Mouse (Mus musculus) forebrain, embryonic 12.5 days (tissue): ENCODE measurements around the gene Ldlrad3. TPM values are rescaled to one million over a fixed set of nuclear protein-coding genes. Genes with fewer than 3 reads are reported as not detected.
A peak's percentile ranks its signal among the peaks of the same experiment; 100 is the strongest.

ENCODE experiments used
- ATAC-seq: fragments of 200-750 bp; cut with Nextera tagmentation; 2 replicates; pipeline ENCODE4 v1.8.0; 2017; ENCODE audit warnings: moderate TSS enrichment; ENCODE audit not compliant: low FRiP score
- H3K27ac ChIP-seq: fragments of 300-500 bp; sonication (generic); 2 replicates; pipeline ENCODE4 v1.5.1; 2016; ENCODE audit warnings: mild to moderate bottlenecking
- H3K27me3 ChIP-seq: fragments of 300-500 bp; sonication (generic); 2 replicates; pipeline ENCODE4 v1.6.1; 2016; ENCODE audit warnings: mild to moderate bottlenecking
- H3K36me3 ChIP-seq: fragments of 300-500 bp; sonication (generic); replicated peaks from 2 replicates; pipeline ENCODE4 v1.6.1; 2016; ENCODE audit warnings: mild to moderate bottlenecking
- H3K4me1 ChIP-seq: fragments of 300-500 bp; sonication (generic); 2 replicates; pipeline ENCODE4 v1.6.1; 2016
- H3K4me2 ChIP-seq: fragments of 300-500 bp; sonication (generic); 2 replicates; pipeline ENCODE4 v1.6.1; 2016; ENCODE audit warnings: mild to moderate bottlenecking, moderate library complexity
- H3K4me3 ChIP-seq: fragments of 300-500 bp; sonication (generic); replicated peaks from 2 replicates; pipeline ENCODE4 v1.5.1; 2016; ENCODE audit warnings: mild to moderate bottlenecking
- H3K9ac ChIP-seq: fragments of 300-500 bp; sonication (generic); 2 replicates; pipeline ENCODE4 v1.6.1; 2016; ENCODE audit warnings: mild to moderate bottlenecking
- H3K9me3 ChIP-seq: fragments of 300-500 bp; sonication (generic); 2 replicates; pipeline ENCODE4 v1.6.1; 2016
- WGBS: fragments of 180-500 bp; shearing (Covaris S2); methylation state at CpG from one replicate; pipeline ENCODE4 v1.1.7; 2016; 5-methylcytosine and 5-hydroxymethylcytosine counted together
- polyA plus RNA-seq: library from polyadenylated mRNA; unstranded; fragments of >200 nt; fragmentation: Nextera tagmentation; extraction: Ambion mirVana; gene quantifications from 2 replicates; pipeline ENCODE4 v1.2.1, GENCODE M21; 2016

The Ldlrad3 gene
- polyA plus RNA-seq, 1 experiment from 2014 or later = 56.8 TPM

GRCm38 (mm10) chr2:102202211-102202770 lies 16.1 kb upstream of the Ldlrad3 start:
- Histone ChIP-seq H3K9me3 (no peaks in the 10 kb centered on the region), H3K9ac (no peak overlapping the region), H3K27me3 (no peaks in the 10 kb centered on the region), H3K4me3 (no peak overlapping the region), H3K4me2 (no peak overlapping the region), H3K4me1 (peaks cover 20% of the 10 kb centered on the region), H3K27ac (no peak overlapping the region), H3K36me3 (no peaks in the 10 kb centered on the region)
- WGBS = 79% methylated on average over 2 of the region's 2 CpGs
- ATAC-seq = no peak

- Histone ChIP-seq H3K9me3 (no peaks in the 10 kb centered on the region), H3K4me2 (no peak overlapping the region), H3K27me3 (no peaks in the 10 kb centered on the region), H3K27ac (no peak overlapping the region), H3K36me3 (no peaks in the 10 kb centered on the region), H3K4me1 (peaks cover 12% of the 10 kb centered on the region), H3K9ac (no peak overlapping the region), H3K4me3 (no peak overlapping the region)
- no peak for ATAC-seq
- whole genome bisulfite sequencing = 82% methylated on average over 11 of the region's 14 CpGs
Observed at GRCm38 (mm10) chr2:102201198-102201948, 15.2 kb upstream of the Ldlrad3 start.

- Histone ChIP-seq H3K36me3 (no peaks in the 10 kb centered on the region), H3K27ac (no peak overlapping the region), H3K9ac (no peak overlapping the region), H3K27me3 (no peaks in the 10 kb centered on the region), H3K4me2 (no peak overlapping the region), H3K4me1 (no peaks in the 10 kb centered on the region), H3K4me3 (no peak overlapping the region), H3K9me3 (no peaks in the 10 kb centered on the region)
- WGBS = 74% methylated on average over 1 of the region's 1 CpGs
- no peak for ATAC-seq
Observed at GRCm38 (mm10) chr2:102197332-102197731, 11.1 kb upstream of the Ldlrad3 start.

- Histone ChIP-seq H3K4me2 (no peak overlapping the region), H3K27ac (no peak overlapping the region), H3K27me3 (no peaks in the 10 kb centered on the region), H3K9me3 (no peaks in the 10 kb centered on the region), H3K4me3 (no peak overlapping the region), H3K36me3 (no peaks in the 10 kb centered on the region), H3K9ac (no peak overlapping the region), H3K4me1 (no peaks in the 10 kb centered on the region)
- WGBS = 73% methylated on average over 8 of the region's 8 CpGs
- ATAC-seq = no peak
Observed at GRCm38 (mm10) chr2:102196709-102197108, 10.5 kb upstream of the Ldlrad3 start.

GRCm38 (mm10) chr2:102195494-102195893 lies 9.3 kb upstream of the Ldlrad3 start:
- Histone ChIP-seq H3K4me2 (no peak overlapping the region), H3K27ac (no peak overlapping the region), H3K9ac (no peak overlapping the region), H3K9me3 (no peaks in the 10 kb centered on the region), H3K27me3 (no peaks in the 10 kb centered on the region), H3K4me1 (no peaks in the 10 kb centered on the region), H3K4me3 (no peak overlapping the region), H3K36me3 (no peaks in the 10 kb centered on the region)
- WGBS = 92% methylated on average over 4 of the region's 4 CpGs
- no peak for ATAC-seq

- no peak overlapping the region for H3K4me2 ChIP-seq
- no peaks in the 10 kb centered on the region for H3K9me3 ChIP-seq
- no peak overlapping the region for H3K27ac ChIP-seq
- no peak for ATAC-seq
- H3K9ac ChIP-seq = no peak overlapping the region
- H3K4me3 ChIP-seq = no peak overlapping the region
- H3K36me3 ChIP-seq = no peaks in the 10 kb centered on the region
- H3K27me3 ChIP-seq = no peaks in the 10 kb centered on the region
- 80% methylated on average over 4 of the region's 4 CpGs for WGBS
- no peaks in the 10 kb centered on the region for H3K4me1 ChIP-seq
Observed at GRCm38 (mm10) chr2:102194247-102194646, 8.1 kb upstream of the Ldlrad3 start.

GRCm38 (mm10) chr2:102192943-102193820 lies 7.0 kb upstream of the Ldlrad3 start:
- Histone ChIP-seq H3K4me2 (no peak overlapping the region), H3K4me1 (no peaks in the 10 kb centered on the region), H3K27me3 (no peaks in the 10 kb centered on the region), H3K27ac (no peak overlapping the region), H3K9ac (no peak overlapping the region), H3K9me3 (no peaks in the 10 kb centered on the region), H3K4me3 (no peak overlapping the region), H3K36me3 (no peaks in the 10 kb centered on the region)
- WGBS = 94% methylated on average over 16 of the region's 16 CpGs
- ATAC-seq = no peak

GRCm38 (mm10) chr2:102191736-102192135 lies 5.6 kb upstream of the Ldlrad3 start:
- no peaks in the 10 kb centered on the region for H3K9me3 ChIP-seq
- no peaks in the 10 kb centered on the region for H3K36me3 ChIP-seq
- H3K27ac ChIP-seq = no peak overlapping the region
- no peak overlapping the region for H3K4me2 ChIP-seq
- no peak overlapping the region for H3K4me3 ChIP-seq
- no peak for ATAC-seq
- peaks cover 5% of the 10 kb centered on the region for H3K4me1 ChIP-seq
- H3K9ac ChIP-seq = no peak overlapping the region
- WGBS = 79% methylated on average over 4 of the region's 4 CpGs
- no peaks in the 10 kb centered on the region for H3K27me3 ChIP-seq

GRCm38 (mm10) chr2:102190956-102191355 lies 4.8 kb upstream of the Ldlrad3 start:
- Histone ChIP-seq H3K27me3 (no peaks in the 10 kb centered on the region), H3K36me3 (no peaks in the 10 kb centered on the region), H3K4me1 (peaks cover 9% of the 10 kb centered on the region), H3K27ac (no peak overlapping the region), H3K4me3 (no peak overlapping the region), H3K4me2 (no peak overlapping the region), H3K9me3 (no peaks in the 10 kb centered on the region), H3K9ac (no peak overlapping the region)
- no peak for ATAC-seq

- H3K4me2 ChIP-seq = peak overlapping the region; percentile 83
- peak overlapping the region; percentile 91 for H3K27ac ChIP-seq
- ATAC-seq = peak; percentile 36
- WGBS = under 1% methylated on average over 24 of the region's 24 CpGs
- H3K9ac ChIP-seq = peak overlapping the region; percentile 89
- H3K9me3 ChIP-seq = no peaks in the 10 kb centered on the region
- no peaks in the 10 kb centered on the region for H3K36me3 ChIP-seq
- H3K27me3 ChIP-seq = no peaks in the 10 kb centered on the region
- H3K4me1 ChIP-seq = peaks cover 30% of the 10 kb centered on the region
- peak overlapping the region; percentile 85 for H3K4me3 ChIP-seq
Observed at GRCm38 (mm10) chr2:102185069-102185950, 875 bp downstream of the Ldlrad3 start.

- Histone ChIP-seq H3K9ac (no peak overlapping the region), H3K27ac (no peak overlapping the region), H3K9me3 (no peaks in the 10 kb centered on the region), H3K36me3 (0 out of 2 replicates have a peak, but pooled peaks cover 6% of the 10 kb centered on the region), H3K4me2 (peak overlapping the region; percentile 83), H3K27me3 (no peaks in the 10 kb centered on the region), H3K4me1 (peaks cover 30% of the 10 kb centered on the region), H3K4me3 (no peak overlapping the region)
- WGBS = 77% methylated on average over 7 of the region's 7 CpGs
- ATAC-seq = no peak
Observed at GRCm38 (mm10) chr2:102183720-102184480, 2.3 kb downstream of the Ldlrad3 start.
